Mouse (Mus musculus) right cerebral cortex, postnatal 14 days (tissue): ENCODE measurements around the gene Arhgef28.

Source experiments
- DNase-seq: peaks from one replicate; pipeline ENCODE4 v3.0.0; 2022

The Arhgef28 gene

DNA sequence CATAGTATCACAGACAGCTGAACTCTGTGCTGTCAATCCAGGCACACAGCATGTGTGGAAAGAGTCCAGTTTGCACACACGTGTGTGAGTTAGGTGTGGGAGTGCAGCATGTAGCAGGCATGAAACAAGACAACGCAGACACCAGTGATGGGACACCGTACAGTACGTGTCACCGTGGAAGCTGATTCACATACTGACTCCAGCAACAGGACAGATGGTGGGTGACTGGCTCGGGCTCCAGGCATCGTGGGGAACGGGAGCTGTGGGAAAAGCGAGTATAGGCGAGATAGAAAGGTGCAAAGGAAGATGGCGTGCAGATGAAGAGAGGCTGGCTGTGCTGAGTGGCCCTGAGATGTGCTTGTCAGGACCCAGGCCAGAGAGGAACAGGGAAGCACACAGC is 23.9 kb downstream of the Arhgef28 start:
- no peak for DNase-seq

DNA sequence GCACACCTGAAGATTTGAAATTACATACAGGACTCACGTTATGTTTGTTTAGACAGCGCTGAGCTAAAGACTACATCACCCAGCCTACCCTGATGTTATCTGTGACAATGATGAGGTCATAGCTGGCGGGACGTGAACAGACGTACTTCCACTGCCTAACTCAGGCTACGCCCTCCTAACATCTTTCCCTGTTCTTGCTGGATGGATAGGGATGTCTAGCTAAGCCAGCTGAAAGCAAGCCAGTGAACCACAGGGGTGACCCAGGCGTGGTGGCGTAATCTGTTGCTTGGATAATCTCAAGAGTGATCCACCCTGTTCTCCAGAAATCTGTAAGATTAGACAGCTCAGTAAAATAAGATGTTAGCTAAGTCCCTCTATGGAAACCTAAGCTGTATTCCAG is 25.6 kb downstream of the Arhgef28 start:
- DNase-seq, result no peak

DNA sequence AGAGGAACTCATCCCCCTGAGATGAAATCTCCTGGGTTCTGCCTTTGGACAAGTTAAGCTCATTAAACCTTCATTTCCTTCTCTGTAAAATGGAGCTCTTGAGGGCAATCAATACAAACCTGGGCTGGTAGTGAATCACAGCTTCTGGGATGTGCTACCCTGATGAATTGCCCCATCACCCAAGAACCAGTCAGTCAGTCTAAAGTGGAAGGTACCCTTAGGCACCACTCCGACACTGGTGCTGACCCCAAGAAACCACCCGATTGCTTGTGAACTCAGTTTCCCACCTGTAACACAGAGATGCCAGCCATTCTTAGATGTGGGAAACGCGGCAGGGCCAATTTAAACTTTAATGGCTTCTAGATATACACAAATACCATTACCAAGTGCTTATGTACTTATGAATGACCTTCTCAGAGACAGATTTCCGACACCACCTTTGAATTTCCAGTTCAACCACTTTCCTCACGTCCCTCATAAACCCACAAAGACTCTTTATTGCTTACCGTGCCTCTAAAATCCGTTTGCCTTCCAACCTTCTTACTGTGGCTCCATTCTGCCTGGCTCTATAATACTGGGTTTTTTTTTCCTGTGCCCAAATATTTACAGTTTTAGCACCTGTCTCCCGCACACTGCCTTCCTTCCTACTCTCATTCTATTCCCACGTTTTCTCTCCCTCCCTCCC is 30.8 kb downstream of the Arhgef28 start:
- DNase-seq, result no peak

DNA sequence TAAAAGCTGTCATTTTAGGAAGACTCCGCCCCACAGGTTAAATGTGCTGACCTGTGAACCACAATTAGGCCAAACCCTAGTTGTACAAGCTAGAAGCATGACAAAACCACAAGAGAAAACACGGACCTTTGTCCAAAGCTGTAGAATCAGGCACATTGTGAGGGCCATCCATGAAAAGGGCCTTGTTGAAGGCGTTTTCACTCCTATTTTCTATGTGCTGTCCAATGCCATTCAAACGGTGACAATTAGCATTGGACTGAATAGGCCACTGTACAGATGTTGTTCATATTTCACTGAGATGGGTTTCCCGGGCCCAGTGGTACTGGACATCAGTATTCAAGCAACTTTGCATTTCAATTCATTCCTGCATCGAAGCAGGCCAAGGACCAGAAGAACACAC is 33.2 kb downstream of the Arhgef28 start:
- DNase-seq, result no peak

GRCm38 (mm10) chr13:98172365-98172764 is 33.9 kb downstream of the Arhgef28 start:
- no peak for DNase-seq

GRCm38 (mm10) chr13:98171706-98172105 is 34.5 kb downstream of the Arhgef28 start:
- DNase-seq, result peak; percentile 45

DNA sequence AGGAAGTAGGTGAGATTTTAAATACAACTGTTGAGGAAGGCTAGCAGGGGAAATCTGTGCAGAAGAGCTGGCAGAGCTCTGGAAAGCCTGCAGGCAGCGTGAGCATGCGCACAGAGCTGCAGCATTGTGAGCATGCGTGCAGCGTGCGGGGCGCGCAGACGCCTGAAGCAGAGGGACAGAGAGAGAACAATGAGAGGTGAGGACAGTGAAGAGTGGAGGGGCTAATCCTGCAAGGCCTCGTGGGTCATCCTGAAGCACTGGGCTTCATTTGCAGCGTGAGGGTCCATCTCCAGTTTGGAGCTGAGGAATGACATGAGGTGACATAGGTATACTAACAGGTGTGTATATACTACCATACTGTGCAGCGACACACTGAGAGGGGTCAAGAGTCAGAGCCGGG is 35.0 kb downstream of the Arhgef28 start:
- DNase-seq, result peak; percentile 56

DNA sequence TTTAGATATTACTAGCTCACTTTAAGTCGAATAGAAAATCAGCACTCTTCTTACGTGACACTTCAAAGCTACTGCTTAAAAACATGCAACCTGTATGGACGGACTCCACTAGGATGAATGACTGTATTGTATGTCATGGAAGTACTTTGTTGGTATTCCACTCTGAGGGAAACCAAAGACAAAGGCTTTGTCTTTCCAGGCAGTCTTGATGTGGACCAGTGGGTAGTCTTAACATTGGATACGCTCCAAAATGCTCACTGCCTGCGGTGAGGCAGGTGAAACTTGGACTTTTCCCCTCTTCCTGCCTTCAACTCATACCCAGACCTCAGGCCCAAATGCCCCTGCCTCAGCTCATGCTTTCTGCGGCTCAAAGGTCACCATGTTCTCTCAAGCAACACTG is 41.4 kb downstream of the Arhgef28 start:
- no peak for DNase-seq

- DNase-seq, result no peak
Measured at GRCm38 (mm10) chr13:98161496-98161895, 44.7 kb downstream of the Arhgef28 start.

DNA sequence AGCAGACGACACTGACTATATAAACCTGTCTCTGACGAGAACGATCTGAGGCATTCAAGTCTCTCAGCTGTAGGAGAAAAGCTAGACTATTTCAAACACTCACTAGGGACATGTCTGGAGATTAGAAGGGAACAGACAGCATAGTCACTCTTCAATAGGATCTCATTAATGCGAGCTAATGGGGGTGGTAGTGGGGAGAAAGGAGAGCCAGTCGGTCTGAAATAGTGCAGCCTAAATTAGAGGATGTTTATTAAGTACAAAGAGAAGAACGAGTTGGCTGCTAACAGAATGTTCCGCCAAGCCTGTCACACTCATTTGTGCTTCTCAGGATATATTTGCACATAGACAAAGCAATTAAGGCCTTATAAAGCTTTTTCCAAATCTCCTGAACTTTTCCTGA is 49.6 kb downstream of the Arhgef28 start:
- no peak for DNase-seq

DNA sequence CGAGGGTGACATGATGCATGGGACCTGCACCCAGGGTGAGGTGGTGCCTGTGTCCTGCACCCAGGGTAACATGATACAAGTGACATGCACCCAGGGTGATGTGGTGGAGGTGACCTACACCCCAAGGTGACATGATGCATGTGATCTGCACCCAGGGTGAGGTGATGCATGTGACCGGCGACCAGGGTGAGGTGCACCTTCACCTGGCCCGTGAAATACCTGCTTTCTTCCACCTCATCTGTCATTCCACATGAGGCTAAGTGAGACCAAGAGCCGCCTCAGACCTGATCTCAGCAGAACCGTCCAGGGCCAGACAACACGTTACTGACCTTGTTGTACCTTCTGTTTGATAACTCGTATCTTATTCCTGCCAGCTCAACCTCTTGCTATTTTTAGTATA is 53.5 kb downstream of the Arhgef28 start:
- no peak for DNase-seq

GRCm38 (mm10) chr13:98147532-98147931 is 58.7 kb downstream of the Arhgef28 start:
- DNase-seq, result no peak

DNA sequence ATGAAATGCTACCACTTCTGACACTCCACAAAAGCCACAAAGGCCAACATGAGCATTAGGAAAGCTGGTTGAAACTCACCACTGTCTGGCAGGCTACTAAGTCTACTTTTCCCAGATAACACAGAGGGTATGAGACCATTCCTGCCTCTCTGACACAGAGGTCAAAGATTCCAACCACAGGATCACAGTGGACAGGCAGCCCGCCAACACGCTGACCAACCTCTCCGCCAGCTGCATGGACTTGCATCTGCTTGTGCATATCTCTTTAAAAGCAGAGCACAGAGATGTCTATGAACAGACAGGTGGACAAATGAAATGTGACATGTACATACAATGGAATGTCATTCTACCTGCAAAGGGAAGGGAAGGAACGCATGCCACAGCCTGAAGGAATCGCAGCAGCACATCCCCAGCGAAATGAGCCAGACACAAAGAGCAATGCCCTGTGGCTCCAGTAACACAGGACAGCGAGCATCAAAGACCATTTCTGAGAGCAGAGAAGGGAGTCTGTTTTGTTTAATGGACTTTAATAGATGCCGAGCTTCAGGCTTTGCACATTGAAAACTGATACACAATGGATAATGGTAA is 59.6 kb downstream of the Arhgef28 start:
- DNase-seq, result no peak

DNA sequence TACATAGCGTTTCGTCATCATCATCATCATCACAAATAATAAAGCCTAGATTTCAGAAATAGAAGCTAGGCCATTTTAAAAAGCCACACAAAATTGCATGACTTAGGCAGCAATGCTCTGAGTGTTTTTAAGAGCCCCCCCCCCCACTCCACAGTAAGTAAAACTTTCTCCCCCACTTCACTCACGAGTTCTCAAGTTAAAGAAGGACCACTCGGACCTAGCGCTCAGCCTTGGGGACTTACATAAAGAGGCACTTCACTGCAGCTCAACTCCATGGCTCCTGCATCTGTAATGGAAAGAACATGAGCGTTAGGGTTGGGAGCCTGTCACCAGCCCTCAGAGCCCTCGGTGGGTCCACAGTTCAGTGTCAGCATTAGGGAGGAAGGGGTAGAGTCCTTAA is 60.9 kb downstream of the Arhgef28 start:
- no peak for DNase-seq

- no peak for DNase-seq
Measured at GRCm38 (mm10) chr13:98143000-98143399, 63.2 kb downstream of the Arhgef28 start.

DNA sequence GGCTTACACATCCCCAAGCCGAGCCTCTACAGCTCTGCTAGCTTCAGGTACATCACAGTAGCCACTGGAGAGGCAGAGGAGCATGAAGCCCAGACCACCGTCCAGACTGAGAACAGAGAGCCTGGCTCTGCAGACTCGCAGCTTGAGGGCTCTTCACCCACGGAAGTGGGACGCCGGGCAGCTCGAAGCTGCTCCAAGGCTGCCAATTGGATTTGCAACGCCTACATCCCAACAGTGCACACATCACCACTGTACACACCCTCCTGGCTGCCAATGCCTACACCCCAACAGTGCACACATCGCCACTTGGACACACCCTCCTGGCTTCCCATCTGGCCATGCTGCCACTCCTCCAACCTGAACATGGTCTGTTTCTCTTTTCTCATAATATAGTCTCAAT is 65.6 kb downstream of the Arhgef28 start:
- no peak for DNase-seq

- no peak for DNase-seq
Measured at GRCm38 (mm10) chr13:98138786-98139185, 67.5 kb downstream of the Arhgef28 start.

- DNase-seq, result no peak
Measured at GRCm38 (mm10) chr13:98135890-98136555, 70.2 kb downstream of the Arhgef28 start.

GRCm38 (mm10) chr13:98132951-98133350 is 73.3 kb downstream of the Arhgef28 start:
- no peak for DNase-seq

- no peak for DNase-seq
Measured at GRCm38 (mm10) chr13:98132264-98132663, 74.0 kb downstream of the Arhgef28 start.

GRCm38 (mm10) chr13:98125666-98126065 is 80.6 kb downstream of the Arhgef28 start:
- no peak for DNase-seq

GRCm38 (mm10) chr13:98124113-98124745 is 82.0 kb downstream of the Arhgef28 start:
- DNase-seq, result no peak

DNA sequence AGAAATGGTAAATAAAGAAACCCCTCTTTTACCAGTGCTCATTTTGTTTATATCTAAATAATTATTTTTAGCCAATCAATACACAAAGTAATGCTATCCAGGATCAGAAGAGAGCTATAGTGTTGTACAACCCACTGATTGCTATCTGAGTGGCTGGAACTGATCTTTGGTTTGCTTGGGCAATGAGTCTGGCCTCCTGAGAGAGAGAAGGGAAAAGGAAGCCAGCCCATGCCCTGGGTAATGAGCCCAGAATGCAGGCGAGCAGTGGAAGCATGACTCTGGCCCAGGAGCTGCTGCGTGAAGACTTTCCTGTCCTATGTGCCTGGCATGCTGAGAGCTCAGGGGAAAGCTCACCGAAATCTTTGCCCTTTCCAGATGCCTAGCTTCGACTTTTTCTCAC is 83.5 kb downstream of the Arhgef28 start:
- DNase-seq, result no peak

- no peak for DNase-seq
Measured at GRCm38 (mm10) chr13:98121993-98122392, 84.2 kb downstream of the Arhgef28 start.
